Mouse (Mus musculus) liver, embryonic 15.5 days (tissue): Measurements from ENCODE around the gene Pmch. TPM values are rescaled to one million over a fixed set of nuclear protein-coding genes. Genes with fewer than 3 reads are reported as not detected.

Experiments
- ATAC-seq: fragments of 200-750 bp; cut with Nextera tagmentation; 2 replicates; pipeline ENCODE4 v1.8.0; 2017; ENCODE audit warnings: moderate number of reproducible peaks, mild to moderate bottlenecking, moderate library complexity; ENCODE audit not compliant: insufficient read depth
- H3K27ac ChIP-seq: fragments of 300-500 bp; sonication (generic); replicated peaks from 2 replicates; pipeline ENCODE4 v1.5.1; 2015; ENCODE audit warnings: mild to moderate bottlenecking, inconsistent platforms
- H3K27me3 ChIP-seq: fragments of 300-500 bp; sonication (generic); 2 replicates; pipeline ENCODE4 v1.6.1; 2015; ENCODE audit warnings: mild to moderate bottlenecking, inconsistent platforms
- H3K36me3 ChIP-seq: fragments of 300-500 bp; sonication (generic); replicated peaks from 2 replicates; pipeline ENCODE4 v1.6.1; 2015; ENCODE audit warnings: moderate library complexity, mild to moderate bottlenecking, inconsistent platforms
- H3K4me1 ChIP-seq: fragments of 300-500 bp; sonication (generic); replicated peaks from 2 replicates; pipeline ENCODE4 v1.6.1; 2015; ENCODE audit warnings: inconsistent platforms
- H3K4me2 ChIP-seq: fragments of 300-500 bp; sonication (generic); 2 replicates; pipeline ENCODE4 v1.6.1; 2015; ENCODE audit warnings: moderate library complexity, mild to moderate bottlenecking, inconsistent platforms
- H3K4me3 ChIP-seq: fragments of 300-500 bp; sonication (generic); replicated peaks from 2 replicates; pipeline ENCODE4 v1.5.1; 2015; ENCODE audit warnings: mild to moderate bottlenecking, inconsistent platforms
- H3K9ac ChIP-seq: fragments of 300-500 bp; sonication (generic); 2 replicates; pipeline ENCODE4 v1.6.1; 2015; ENCODE audit warnings: moderate library complexity, mild to moderate bottlenecking, inconsistent platforms
- H3K9me3 ChIP-seq: fragments of 300-500 bp; sonication (generic); replicated peaks from 2 replicates; pipeline ENCODE4 v1.6.1; 2016; ENCODE audit warnings: inconsistent platforms
- WGBS: fragments of 180-500 bp; shearing (Covaris S2); methylation state at CpG from one replicate; pipeline ENCODE4 v1.1.7; 2015; ENCODE audit warnings: mixed read lengths; ENCODE audit not compliant: insufficient replicate concordance; 5-methylcytosine and 5-hydroxymethylcytosine counted together
- polyA plus RNA-seq: library from polyadenylated mRNA; unstranded; fragments of >200 nt; fragmentation: Nextera tagmentation; extraction: Ambion mirVana; gene quantifications from 2 replicates; pipeline ENCODE4 v1.2.1, GENCODE M21; 2015

Pmch gene
- polyA plus RNA-seq, 1 experiment from 2014 or later, result 0.20 TPM

DNA sequence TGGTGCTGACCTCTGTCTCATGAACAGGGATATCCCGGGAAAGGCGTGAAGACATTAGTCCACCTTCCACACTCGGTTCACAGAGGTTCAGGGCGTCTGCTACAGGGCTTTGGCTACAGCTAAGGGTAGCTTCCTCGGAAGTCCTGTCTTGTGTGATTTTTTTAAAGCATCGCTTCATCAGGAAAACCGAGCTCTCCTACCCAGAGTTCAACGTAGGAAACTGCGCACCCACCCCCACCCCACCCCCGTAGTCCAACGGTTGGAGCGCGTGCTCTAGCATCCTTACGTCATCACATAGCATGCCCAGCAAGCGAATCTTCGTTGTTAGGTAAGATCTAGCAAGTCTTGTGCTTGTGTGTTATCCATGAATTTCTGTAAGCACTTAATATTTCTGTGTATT, 44.8 kb downstream of the Pmch start:
- H3K27ac ChIP-seq, result no peak overlapping the region
- no peaks in the 10 kb centered on the region for H3K4me1 ChIP-seq
- no peak for ATAC-seq
- no peaks in the 10 kb centered on the region for H3K9me3 ChIP-seq
- no peak overlapping the region for H3K4me2 ChIP-seq
- H3K36me3 ChIP-seq, result peaks cover 37% of the 10 kb centered on the region
- no peak overlapping the region for H3K4me3 ChIP-seq
- 91% methylated on average over 16 of the region's 16 CpGs for WGBS
- H3K9ac ChIP-seq, result no peak overlapping the region
- no peaks in the 10 kb centered on the region for H3K27me3 ChIP-seq

Other genes with a start within 250 kb of the Pmch start
- gene Igf1, start 232.8 kb upstream of the Pmch start, polyA plus RNA-seq, result 11.5 and 12.5 TPM in 2 replicates
- 12.3 and 12.8 TPM in 2 replicates for gene Parpbp, start 55.9 kb downstream of the Pmch start, polyA plus RNA-seq
- gene Nup37, start 55.9 kb downstream of the Pmch start, polyA plus RNA-seq, result 27.7 and 30.7 TPM in 2 replicates
- 24.6 and 25.6 TPM in 2 replicates for gene Washc3, start 110.0 kb downstream of the Pmch start, polyA plus RNA-seq